Mouse (Mus musculus): ENCODE measurements around the gene Zfp335. TPM values are rescaled to one million over a fixed set of nuclear protein-coding genes. Genes with fewer than 3 reads are reported as not detected.
"Not testable (repeated sequence)": the region's sequence is repeated elsewhere in the genome, so short reads cannot be mapped to it uniquely, and the experiment has no call there.

Gene Zfp335
- total and polyA plus RNA-seq, 3 experiments = 8.7 to 48.3 (median 30.6) TPM

DNA sequence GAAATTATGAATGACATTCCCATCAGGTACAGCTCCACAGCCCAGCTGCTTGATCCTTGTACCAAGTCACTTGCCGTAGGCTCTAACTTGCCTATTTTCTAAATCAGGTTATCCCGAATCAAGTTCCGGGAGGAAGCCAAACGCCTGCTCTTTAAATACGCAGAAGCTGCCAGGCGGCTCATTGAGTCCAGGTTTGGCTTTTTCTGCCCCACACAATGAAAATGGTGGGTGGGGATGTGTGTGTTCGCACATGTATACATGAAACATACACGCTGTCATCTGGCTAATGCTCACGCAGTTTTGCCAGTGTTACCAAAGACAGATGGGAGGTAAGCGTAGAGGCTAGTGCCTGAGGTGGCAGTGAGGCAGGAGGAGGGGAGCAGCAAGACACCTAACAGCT, 24.9 kb downstream of the Zfp335 start:
- peaks cover 93% of the 10 kb centered on the region for H3K36me3 ChIP-seq (replicated peaks)
- no peaks in the 10 kb centered on the region for H3K9me3 ChIP-seq (replicated peaks)
- peaks cover 37% of the 10 kb centered on the region for H3K4me1 ChIP-seq (ENCODE audit: insufficient read depth, low read depth, low read length)
- H3K27me3 ChIP-seq (ENCODE audit: insufficient read depth, low read length) = no peaks in the 10 kb centered on the region
- DNase-seq (ENCODE audit: low spot score) = no peak
- H3K4me3 ChIP-seq (ENCODE audit: low read depth, low read length) = no peak overlapping the region
- no peak for ATAC-seq (ENCODE audit: extremely low read depth, insufficient number of reproducible peaks, low FRiP score, poor library complexity, severe bottlenecking)
- TF ChIP-seq CTCF (IDR thresholded peaks at IDR 0.05; ENCODE audit: low read depth, low read length) (no peak), TAL1 (conservative IDR thresholded peaks at IDR 0.05; ENCODE audit: low read depth, low read length) (no peak), GATA1 (IDR thresholded peaks at IDR 0.05; ENCODE audit: borderline replicate concordance, low read length) (no peak), GATA2 (IDR thresholded peaks at IDR 0.05; ENCODE audit: borderline replicate concordance, low read depth, low read length) (no peak), POLR2AphosphoS5 (IDR thresholded peaks at IDR 0.05; ENCODE audit: insufficient replicate concordance, low read depth, low read length) (no peak)

DNA sequence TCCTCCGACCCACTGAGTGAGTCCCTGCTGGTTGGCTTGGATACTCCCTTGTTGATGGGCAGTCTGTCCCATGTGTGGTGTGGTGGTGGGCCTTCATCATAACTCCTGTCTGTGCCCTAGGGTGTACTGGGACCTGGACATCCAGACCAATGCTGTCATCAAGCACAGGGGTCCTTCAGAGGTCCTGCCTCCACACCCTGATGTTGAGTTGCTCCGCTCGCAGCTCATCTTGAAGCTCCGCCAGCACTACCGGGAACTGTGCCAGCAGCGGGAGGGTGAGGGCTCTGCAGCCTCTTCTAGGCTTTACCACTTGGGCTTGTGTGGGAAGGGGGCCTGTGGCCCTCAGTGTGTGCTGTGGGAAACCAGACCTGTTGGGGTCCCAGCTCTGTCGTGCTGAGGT, 25.8 kb downstream of the Zfp335 start:
- Histone ChIP-seq H3K9me3 (replicated peaks) (no peaks in the 10 kb centered on the region), H3K36me3 (replicated peaks) (peaks cover 93% of the 10 kb centered on the region), H3K4me1 (ENCODE audit: insufficient read depth, low read depth, low read length) (peaks cover 40% of the 10 kb centered on the region), H3K4me3 (ENCODE audit: low read depth, low read length) (no peak overlapping the region), H3K27me3 (ENCODE audit: insufficient read depth, low read length) (no peaks in the 10 kb centered on the region)
- TF ChIP-seq GATA1 (IDR thresholded peaks at IDR 0.05; ENCODE audit: borderline replicate concordance, low read length) (no peak), CTCF (IDR thresholded peaks at IDR 0.05; ENCODE audit: low read depth, low read length) (no peak), POLR2AphosphoS5 (IDR thresholded peaks at IDR 0.05; ENCODE audit: insufficient replicate concordance, low read depth, low read length) (no peak), GATA2 (IDR thresholded peaks at IDR 0.05; ENCODE audit: borderline replicate concordance, low read depth, low read length) (no peak), TAL1 (conservative IDR thresholded peaks at IDR 0.05; ENCODE audit: low read depth, low read length) (no peak)
- DNase-seq (ENCODE audit: low spot score) (no peak), ATAC-seq (ENCODE audit: extremely low read depth, insufficient number of reproducible peaks, low FRiP score, poor library complexity, severe bottlenecking) (no peak)

DNA sequence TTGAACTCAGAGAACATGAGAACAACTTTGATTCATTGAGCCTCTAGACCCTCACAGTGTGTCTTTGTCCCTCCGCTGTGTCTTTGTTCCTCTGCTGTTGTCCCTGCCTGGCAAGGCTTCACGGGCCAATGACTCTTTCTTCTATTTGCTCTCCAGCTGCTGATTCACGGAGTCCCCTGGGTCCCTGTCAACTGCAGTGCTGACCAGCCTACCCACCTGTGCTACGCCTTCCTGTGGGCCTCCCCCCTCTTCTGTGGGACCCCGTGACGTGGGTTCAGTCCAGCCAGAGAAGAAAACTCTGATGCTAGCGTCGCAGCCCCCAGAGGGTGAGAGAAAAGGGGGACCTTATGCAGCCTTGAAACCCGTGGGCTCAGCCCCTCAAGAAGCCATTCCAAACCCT, 28.9 kb downstream of the Zfp335 start:
- no peak for DNase-seq (ENCODE audit: low spot score)

DNA sequence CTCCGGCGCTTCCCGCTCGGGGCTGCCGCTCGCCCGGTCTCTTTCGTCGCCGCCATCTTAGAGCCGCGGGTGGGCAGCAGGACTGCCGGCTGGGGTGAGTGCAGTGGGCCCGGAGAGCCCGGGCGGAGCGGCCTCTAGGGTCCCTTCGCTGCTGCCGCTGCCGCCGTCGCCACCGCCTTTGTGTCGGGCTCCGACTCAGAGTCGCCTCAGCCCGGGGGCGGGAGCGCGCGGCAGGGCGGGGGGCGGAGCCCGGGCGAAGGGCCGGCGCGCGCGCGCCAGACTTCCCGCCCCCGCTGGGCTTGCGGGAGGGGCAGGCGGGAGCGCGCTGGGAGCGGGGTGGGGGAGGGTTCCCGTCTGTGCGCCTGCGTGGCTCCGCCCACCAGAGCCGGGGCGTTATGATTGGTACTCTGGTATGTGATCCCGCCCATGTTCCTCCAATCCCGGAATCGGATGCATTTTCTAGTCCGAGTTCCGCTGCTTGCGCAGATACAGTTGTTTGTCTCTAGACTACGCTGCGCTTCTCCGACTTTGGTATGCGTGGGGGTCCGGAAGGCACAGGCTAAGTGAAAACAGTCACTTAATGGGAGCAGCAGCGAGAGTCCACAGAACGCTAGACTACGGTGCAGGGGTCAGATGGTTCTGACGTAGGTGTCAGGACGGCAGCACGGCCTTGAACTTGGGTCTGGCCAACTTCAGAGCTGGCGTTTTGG, 31.8 kb downstream of the Zfp335 start:
- Histone ChIP-seq H3K36me3 (replicated peaks) (peaks cover 41% of the 10 kb centered on the region), H3K4me1 (ENCODE audit: insufficient read depth, low read depth, low read length) (peaks cover 38% of the 10 kb centered on the region), H3K9me3 (replicated peaks) (no peaks in the 10 kb centered on the region), H3K4me3 (ENCODE audit: low read depth, low read length) (peak overlapping the region; percentile 90), H3K27me3 (ENCODE audit: insufficient read depth, low read length) (no peaks in the 10 kb centered on the region)
- TF ChIP-seq GATA1 (IDR thresholded peaks at IDR 0.05; ENCODE audit: borderline replicate concordance, low read length) (no peak), GATA2 (IDR thresholded peaks at IDR 0.05; ENCODE audit: borderline replicate concordance, low read depth, low read length) (no peak), CTCF (IDR thresholded peaks at IDR 0.05; ENCODE audit: low read depth, low read length) (no peak), TAL1 (conservative IDR thresholded peaks at IDR 0.05; ENCODE audit: low read depth, low read length) (no peak), POLR2AphosphoS5 (IDR thresholded peaks at IDR 0.05; ENCODE audit: insufficient replicate concordance, low read depth, low read length) (no peak)
- DNase-seq (ENCODE audit: low spot score) (peak; percentile 91), ATAC-seq (ENCODE audit: extremely low read depth, insufficient number of reproducible peaks, low FRiP score, poor library complexity, severe bottlenecking) (peak; percentile 79)

More for the DNA sequence above, 28.9 kb downstream of the Zfp335 start:
- no peaks in the 10 kb centered on the region for H3K9me3 ChIP-seq (replicated peaks)
- H3K4me1 ChIP-seq (ENCODE audit: insufficient read depth, low read depth, low read length) = peaks cover 39% of the 10 kb centered on the region
- no peak overlapping the region for H3K4me3 ChIP-seq (ENCODE audit: low read depth, low read length)
- peaks cover 63% of the 10 kb centered on the region for H3K36me3 ChIP-seq (replicated peaks)
- no peak for TF ChIP-seq CTCF (IDR thresholded peaks at IDR 0.05; ENCODE audit: low read depth, low read length)
- TF ChIP-seq GATA1 (IDR thresholded peaks at IDR 0.05; ENCODE audit: borderline replicate concordance, low read length) = no peak
- TF ChIP-seq TAL1 (conservative IDR thresholded peaks at IDR 0.05; ENCODE audit: low read depth, low read length) = no peak
- TF ChIP-seq GATA2 (IDR thresholded peaks at IDR 0.05; ENCODE audit: borderline replicate concordance, low read depth, low read length) = no peak
- no peak for TF ChIP-seq POLR2AphosphoS5 (IDR thresholded peaks at IDR 0.05; ENCODE audit: insufficient replicate concordance, low read depth, low read length)
- no peak for ATAC-seq (ENCODE audit: extremely low read depth, insufficient number of reproducible peaks, low FRiP score, poor library complexity, severe bottlenecking)
- no peaks in the 10 kb centered on the region for H3K27me3 ChIP-seq (ENCODE audit: insufficient read depth, low read length)

DNA sequence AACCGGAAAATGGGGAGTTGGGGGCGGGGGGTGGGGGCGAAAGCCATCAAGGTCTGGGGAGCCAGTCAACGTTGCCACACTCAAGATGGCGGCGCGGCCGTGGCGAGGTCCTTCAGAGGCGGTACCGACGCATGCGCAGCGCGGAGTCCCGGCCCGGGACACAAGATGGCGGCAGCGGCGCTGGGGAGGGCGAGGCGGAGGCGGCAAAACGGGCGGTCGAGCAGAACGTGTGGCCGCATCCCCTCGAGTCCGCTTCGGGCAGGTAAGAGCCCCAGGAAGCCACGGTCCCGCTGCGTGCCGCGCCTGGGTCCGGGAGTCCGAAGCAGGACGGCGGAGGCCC, 32.4 kb downstream of the Zfp335 start, which contains the start of gene Pcif1:
Pcif1 (plus strand) TSS at position 77 of the 340 bp plus-strand sequence.
- Histone ChIP-seq H3K9me3 (replicated peaks) (no peaks in the 10 kb centered on the region), H3K4me1 (ENCODE audit: insufficient read depth, low read depth, low read length) (peaks cover 44% of the 10 kb centered on the region), H3K36me3 (replicated peaks) (peaks cover 36% of the 10 kb centered on the region), H3K4me3 (ENCODE audit: low read depth, low read length) (peak within 1 kb of the TSS; percentile 90), H3K27me3 (ENCODE audit: insufficient read depth, low read length) (no peaks in the 10 kb centered on the region)
- DNase-seq (ENCODE audit: low spot score) = peak; percentile 88
- ATAC-seq (ENCODE audit: extremely low read depth, insufficient number of reproducible peaks, low FRiP score, poor library complexity, severe bottlenecking) = no peak
- TF ChIP-seq GATA1 (IDR thresholded peaks at IDR 0.05; ENCODE audit: borderline replicate concordance, low read length) = no peak
- TF ChIP-seq GATA2 (IDR thresholded peaks at IDR 0.05; ENCODE audit: borderline replicate concordance, low read depth, low read length) = no peak
- no peak for TF ChIP-seq POLR2AphosphoS5 (IDR thresholded peaks at IDR 0.05; ENCODE audit: insufficient replicate concordance, low read depth, low read length)
- no peak for TF ChIP-seq CTCF (IDR thresholded peaks at IDR 0.05; ENCODE audit: low read depth, low read length)
- no peak for TF ChIP-seq TAL1 (conservative IDR thresholded peaks at IDR 0.05; ENCODE audit: low read depth, low read length)

DNA sequence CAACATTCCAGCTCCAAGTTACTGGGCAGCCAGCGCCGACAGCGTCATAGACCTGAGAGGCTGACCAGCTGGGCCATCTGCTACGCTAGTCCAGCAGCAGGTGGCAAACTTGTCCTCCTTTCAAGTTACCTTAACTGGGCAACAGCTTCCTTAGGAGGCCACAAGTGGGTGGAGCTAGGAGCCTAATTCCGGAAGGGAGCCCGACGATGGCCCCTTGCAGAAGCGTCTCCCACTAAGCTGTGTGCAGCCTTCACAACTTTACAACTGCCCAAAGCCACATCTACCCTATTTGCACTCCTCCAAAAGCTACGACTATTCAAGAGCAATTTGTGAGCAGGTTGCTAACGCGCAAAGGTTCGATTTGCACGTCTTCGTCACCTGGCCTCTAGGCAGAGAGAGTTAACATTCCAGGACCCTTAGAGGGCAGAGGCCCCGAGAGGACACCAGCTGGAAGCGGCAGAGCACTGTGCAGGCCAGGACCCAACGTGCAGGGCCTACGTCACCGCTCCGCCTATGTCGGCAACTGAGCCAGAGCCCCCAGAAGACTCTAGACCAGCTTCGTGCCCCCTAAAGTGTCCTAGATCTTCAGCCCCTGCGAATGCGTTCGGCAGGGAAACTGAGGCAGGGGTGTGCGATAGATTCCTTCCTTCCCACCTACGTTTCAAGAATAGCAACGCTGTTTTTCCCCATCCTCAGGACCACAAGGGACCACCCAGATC, 32.9 kb downstream of the Zfp335 start:
- H3K4me1 ChIP-seq (ENCODE audit: insufficient read depth, low read depth, low read length) = peaks cover 48% of the 10 kb centered on the region
- peak overlapping the region; percentile 90 for H3K4me3 ChIP-seq (ENCODE audit: low read depth, low read length)
- ATAC-seq (ENCODE audit: extremely low read depth, insufficient number of reproducible peaks, low FRiP score, poor library complexity, severe bottlenecking) (peak; percentile 67), DNase-seq (ENCODE audit: low spot score) (peak; percentile 76)
- TF ChIP-seq CTCF (IDR thresholded peaks at IDR 0.05; ENCODE audit: low read depth, low read length) (no peak), POLR2AphosphoS5 (IDR thresholded peaks at IDR 0.05; ENCODE audit: insufficient replicate concordance, low read depth, low read length) (no peak), TAL1 (conservative IDR thresholded peaks at IDR 0.05; ENCODE audit: low read depth, low read length) (no peak)
- no peaks in the 10 kb centered on the region for H3K9me3 ChIP-seq (replicated peaks)
- peaks cover 31% of the 10 kb centered on the region for H3K36me3 ChIP-seq (replicated peaks)
- H3K27me3 ChIP-seq (ENCODE audit: insufficient read depth, low read length) = peaks cover 4% of the 10 kb centered on the region; the same call in 1 of the 2 replicates

DNA sequence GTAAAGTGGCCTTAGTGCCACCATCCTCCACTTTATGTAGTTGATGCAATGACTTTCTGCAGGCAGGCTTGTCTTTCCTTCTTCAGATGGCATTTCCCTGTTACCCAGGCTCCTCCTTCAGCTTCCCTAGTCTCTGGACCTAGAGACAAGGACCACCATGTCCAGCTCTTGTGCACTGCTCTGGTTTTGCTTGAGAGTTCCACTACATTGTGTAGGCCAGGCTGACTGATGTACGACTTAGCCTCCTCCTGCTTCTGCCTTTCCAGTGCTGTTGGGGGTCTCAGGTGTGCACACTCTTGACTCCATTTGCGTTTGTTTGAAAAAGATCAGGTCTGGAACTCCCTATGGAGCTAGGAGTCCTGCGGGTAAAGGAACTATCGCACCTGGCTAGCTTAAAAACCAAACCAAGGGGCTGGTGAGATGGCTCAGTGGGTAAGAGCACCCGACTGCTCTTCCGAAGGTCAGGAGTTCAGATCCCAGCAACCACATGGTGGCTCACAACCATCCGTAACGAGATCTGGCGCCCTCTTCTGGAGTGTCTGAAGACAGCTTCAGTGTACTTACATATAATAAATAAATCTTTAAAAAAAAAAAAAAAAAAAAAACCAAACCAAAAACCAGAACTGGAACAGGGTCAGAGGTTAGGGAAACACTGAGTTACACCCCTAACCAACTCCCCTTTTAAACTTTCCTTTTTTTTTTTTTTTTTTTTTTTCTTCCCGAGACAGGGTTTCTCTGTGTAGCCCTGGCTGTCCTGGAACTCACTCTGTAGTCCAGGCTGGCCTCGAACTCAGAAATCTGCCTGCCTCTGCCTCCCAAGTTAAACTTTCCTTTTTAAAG, 34.0 kb downstream of the Zfp335 start:
- H3K4me1 ChIP-seq (ENCODE audit: insufficient read depth, low read depth, low read length) = peaks cover 42% of the 10 kb centered on the region
- peak overlapping the region; percentile 90; the same call in 1 of the 2 replicates for H3K4me3 ChIP-seq (ENCODE audit: low read depth, low read length)
- not testable (repeated sequence) for H3K9me3 ChIP-seq (replicated peaks); ATAC-seq (ENCODE audit: extremely low read depth, insufficient number of reproducible peaks, low FRiP score, poor library complexity, severe bottlenecking); DNase-seq (ENCODE audit: low spot score)
- H3K27me3 ChIP-seq (ENCODE audit: insufficient read depth, low read length) = peaks cover 10% of the 10 kb centered on the region; the same call in 1 of the 2 replicates
- peaks cover 20% of the 10 kb centered on the region for H3K36me3 ChIP-seq (replicated peaks)

DNA sequence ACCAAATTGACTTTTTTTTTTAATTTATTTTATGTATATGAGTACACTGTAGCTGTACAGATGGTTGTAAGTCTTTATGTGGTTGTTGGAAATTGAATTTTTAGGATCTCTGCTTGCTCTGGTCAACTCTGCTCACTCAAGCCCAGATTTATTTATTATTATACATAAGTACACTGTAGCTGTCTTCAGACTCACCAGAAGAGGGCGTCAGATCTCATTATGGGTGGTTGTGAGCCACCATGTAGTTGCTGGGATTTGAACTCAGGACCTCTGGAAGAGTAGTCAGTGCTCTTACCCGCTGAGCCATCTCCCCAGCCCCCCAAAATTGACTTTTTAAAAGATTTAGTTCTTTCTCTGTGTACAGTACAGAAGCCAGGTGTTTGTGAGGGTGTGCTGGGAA, 35.9 kb downstream of the Zfp335 start:
- Histone ChIP-seq H3K4me1 (ENCODE audit: insufficient read depth, low read depth, low read length) (peaks cover 32% of the 10 kb centered on the region), H3K27me3 (ENCODE audit: insufficient read depth, low read length) (peaks cover 17% of the 10 kb centered on the region; the same call in 1 of the 2 replicates)
- ATAC-seq (ENCODE audit: extremely low read depth, insufficient number of reproducible peaks, low FRiP score, poor library complexity, severe bottlenecking); DNase-seq (ENCODE audit: low spot score); H3K9me3 ChIP-seq (replicated peaks); H3K36me3 ChIP-seq (replicated peaks); H3K4me3 ChIP-seq (ENCODE audit: low read depth, low read length): not testable (repeated sequence)
